Mouse (Mus musculus): ENCODE results near the gene Gli3. TPM values are rescaled to one million over a fixed set of nuclear protein-coding genes. Genes with fewer than 3 reads are reported as not detected.

The Gli3 gene
- polyA plus RNA-seq, 1 experiment from 2014 or later = 32.3 TPM

DNA sequence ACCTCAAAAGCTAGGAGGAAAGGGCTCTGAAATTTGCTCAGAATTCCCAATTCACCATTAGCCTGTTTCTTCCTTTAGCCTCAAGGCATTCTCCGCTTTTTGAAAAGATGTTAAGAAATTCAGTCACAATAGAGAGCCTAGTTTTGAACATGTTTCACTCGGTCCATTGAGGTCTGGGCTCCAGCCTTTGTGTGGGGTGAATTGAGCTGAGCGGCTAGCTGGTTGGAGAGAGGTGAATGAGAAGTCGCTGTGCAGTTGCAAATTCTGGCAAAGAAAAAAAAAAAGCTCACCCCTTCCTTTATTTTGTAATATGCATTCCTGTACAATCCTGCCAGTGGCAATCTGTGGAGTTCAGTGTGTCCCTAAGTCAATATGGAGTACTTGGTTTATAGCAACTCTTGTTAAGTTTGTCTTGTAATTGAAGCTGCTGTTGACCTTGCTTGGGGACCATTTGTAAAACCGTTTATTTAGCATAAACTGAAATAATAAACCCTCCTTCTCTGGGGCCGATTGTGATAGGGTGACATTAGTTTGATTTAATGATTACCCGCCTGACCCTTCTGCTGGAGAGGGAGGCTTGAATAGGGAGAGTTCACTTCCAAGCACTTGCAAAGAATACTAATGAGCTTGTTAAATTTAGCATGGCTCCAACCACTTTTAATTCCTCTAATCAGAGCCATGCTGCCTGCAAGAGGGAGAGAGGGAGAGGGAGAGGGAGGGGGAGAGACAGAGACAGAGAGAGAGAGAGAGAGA, 81.0 kb downstream of the Gli3 start:
- Histone ChIP-seq H3K9me3 (no peaks in the 10 kb centered on the region), H3K4me3 (peak overlapping the region; percentile 21), H3K36me3 (peaks cover 10% of the 10 kb centered on the region; the same call in 1 of the 2 replicates)

DNA sequence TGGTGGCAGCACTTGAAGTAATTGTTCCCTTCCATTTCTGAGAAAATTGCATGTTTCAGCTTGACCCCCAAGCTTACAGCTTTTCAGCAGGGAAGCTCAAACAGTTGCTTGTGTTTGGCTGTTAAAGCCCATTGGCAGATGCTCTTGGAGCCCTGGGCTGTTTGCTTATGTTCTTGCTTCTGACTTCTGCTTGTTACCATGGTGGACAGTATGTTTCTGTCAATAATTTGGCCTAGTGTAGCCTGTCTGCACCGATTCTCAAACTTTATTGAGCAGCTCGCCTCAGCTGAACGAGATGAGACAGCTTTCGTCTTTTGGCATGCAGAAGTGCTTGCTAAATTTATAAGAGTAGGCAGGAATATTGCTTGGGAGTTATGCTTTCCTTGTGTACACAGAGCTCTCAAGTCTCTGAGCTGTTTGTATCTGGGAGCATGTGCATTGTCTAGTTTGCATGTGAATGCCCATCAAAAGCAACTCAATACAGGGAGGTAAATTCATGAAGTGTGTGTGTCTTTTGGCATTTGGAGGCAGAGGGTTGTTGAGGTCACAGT, 82.4 kb downstream of the Gli3 start:
- Histone ChIP-seq H3K27ac (peak overlapping the region; percentile 83), H3K27me3 (ENCODE audit: insufficient read depth, poor library complexity, severe bottlenecking) (no peaks in the 10 kb centered on the region), H3K4me1 (replicated peaks) (peaks cover 97% of the 10 kb centered on the region), H3K4me3 (no peak overlapping the region), H3K36me3 (peaks cover 13% of the 10 kb centered on the region; the same call in 1 of the 2 replicates), H3K9me3 (no peaks in the 10 kb centered on the region)
- WGBS = 60% methylated on average over 4 of the region's 4 CpGs
- DNase-seq (ENCODE audit: low spot score) = no peak

More for the DNA sequence above, 81.0 kb downstream of the Gli3 start:
- H3K4me1 ChIP-seq (replicated peaks) = peaks cover 92% of the 10 kb centered on the region
- 12% methylated on average over 7 of the region's 7 CpGs for WGBS
- no peaks in the 10 kb centered on the region for H3K27me3 ChIP-seq (ENCODE audit: insufficient read depth, poor library complexity, severe bottlenecking)
- peak overlapping the region; percentile 83 for H3K27ac ChIP-seq
- DNase-seq (ENCODE audit: low spot score) = peak; percentile 48

DNA sequence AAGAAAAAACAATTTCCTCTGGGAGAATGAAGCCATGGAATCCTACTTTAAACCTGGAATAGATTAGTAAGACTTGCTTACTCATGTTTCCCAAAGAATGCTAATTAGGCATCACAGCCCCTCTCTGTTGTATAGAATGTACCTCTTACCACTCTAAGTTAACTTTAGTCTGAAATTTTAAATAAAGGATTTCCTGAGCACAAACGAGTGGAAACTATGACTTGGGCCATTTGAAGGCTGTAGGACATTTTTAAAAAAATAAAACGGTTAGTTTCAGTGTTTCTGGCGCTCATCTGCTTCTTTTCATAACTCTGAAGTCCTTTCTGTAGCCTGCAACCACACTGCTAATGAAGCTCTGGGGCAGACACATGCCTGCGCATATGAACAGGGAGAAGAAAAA, 83.2 kb downstream of the Gli3 start:
- H3K27me3 ChIP-seq (ENCODE audit: insufficient read depth, poor library complexity, severe bottlenecking) = no peaks in the 10 kb centered on the region
- DNase-seq (ENCODE audit: low spot score) = no peak
- H3K4me3 ChIP-seq = no peak overlapping the region
- H3K36me3 ChIP-seq = peaks cover 13% of the 10 kb centered on the region; the same call in 1 of the 2 replicates
- peaks cover 96% of the 10 kb centered on the region for H3K4me1 ChIP-seq (replicated peaks)
- no peak overlapping the region for H3K27ac ChIP-seq
- 73% methylated on average over 4 of the region's 4 CpGs for WGBS
- no peaks in the 10 kb centered on the region for H3K9me3 ChIP-seq

DNA sequence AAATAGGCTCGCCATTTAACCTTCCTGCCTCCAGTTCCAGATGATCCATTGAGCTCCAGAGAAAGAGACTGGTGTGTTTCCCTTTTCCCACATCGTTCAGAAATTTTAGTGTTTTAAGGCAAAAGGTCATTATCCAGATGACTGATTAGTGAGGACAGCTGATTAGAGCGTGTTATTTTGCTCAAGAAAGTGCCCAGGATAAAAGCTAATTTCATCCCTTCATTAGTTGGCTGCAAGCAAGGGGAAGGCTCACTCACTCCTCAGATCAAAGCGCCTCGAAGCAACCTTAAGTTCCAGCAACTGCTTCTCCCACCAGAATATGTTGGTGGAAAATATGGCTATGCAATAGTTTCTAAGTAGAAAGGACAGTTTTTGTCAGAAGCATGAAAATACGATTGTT, 86.4 kb downstream of the Gli3 start:
- Histone ChIP-seq H3K27ac (no peak overlapping the region), H3K9me3 (no peaks in the 10 kb centered on the region), H3K36me3 (peaks cover 13% of the 10 kb centered on the region; the same call in 1 of the 2 replicates), H3K4me3 (no peak overlapping the region), H3K27me3 (ENCODE audit: insufficient read depth, poor library complexity, severe bottlenecking) (no peaks in the 10 kb centered on the region), H3K4me1 (replicated peaks) (peaks cover 89% of the 10 kb centered on the region)
- 65% methylated on average over 6 of the region's 6 CpGs for whole genome bisulfite sequencing
- no peak for DNase-seq (ENCODE audit: low spot score)

DNA sequence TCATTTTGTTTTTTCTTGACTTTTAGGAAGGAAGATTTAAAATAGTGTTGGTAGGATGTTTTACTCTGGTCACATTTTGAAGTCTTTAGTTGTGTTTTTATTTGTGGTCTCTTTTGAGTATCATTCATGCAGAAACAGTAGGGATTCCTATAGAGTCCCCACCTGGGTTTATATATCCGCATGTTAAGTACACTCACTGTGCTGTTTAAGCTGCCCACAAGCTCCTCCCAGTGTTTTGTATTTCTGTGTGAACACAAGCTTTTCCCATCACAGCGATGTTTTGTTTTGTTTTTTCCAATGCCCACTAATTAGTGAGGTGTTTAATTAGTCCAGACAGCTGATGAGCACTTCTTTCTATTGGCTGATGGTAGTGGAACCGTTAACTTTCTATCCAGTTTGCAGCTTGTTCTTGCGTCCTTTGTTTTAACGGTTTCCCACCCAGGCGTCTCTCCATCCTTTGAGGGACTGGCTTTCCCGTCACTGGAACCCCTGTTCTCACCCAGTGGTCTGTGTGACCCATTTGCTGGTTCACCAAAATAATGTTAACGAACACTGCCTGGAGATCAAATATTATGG, 87.1 kb downstream of the Gli3 start:
- Histone ChIP-seq H3K27ac (no peak overlapping the region), H3K4me3 (no peak overlapping the region), H3K9me3 (no peaks in the 10 kb centered on the region), H3K4me1 (replicated peaks) (peaks cover 82% of the 10 kb centered on the region), H3K27me3 (ENCODE audit: insufficient read depth, poor library complexity, severe bottlenecking) (no peaks in the 10 kb centered on the region), H3K36me3 (peaks cover 13% of the 10 kb centered on the region; the same call in 1 of the 2 replicates)
- WGBS = 68% methylated on average over 8 of the region's 8 CpGs
- DNase-seq (ENCODE audit: low spot score) = no peak

DNA sequence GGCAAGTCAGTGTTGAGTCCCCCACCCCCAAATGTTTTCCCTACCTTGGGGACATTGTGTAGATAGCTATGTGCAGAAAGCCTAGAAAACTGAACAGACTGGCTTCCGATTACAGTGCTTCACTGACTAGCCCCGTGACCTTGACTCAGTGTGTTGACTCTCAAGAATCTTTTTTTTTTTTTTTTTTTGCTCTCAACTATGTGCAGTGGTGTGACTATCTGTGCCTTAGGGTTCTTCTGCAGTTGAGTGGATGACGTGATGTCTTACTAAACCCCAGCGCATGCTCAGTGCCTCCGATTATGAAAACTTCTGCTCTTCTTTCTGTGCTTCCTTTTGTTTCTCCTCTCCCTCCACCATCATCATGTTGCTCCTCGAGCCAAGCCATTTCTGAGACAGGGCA, 87.7 kb downstream of the Gli3 start:
- H3K4me3 ChIP-seq = no peak overlapping the region
- peaks cover 80% of the 10 kb centered on the region for H3K4me1 ChIP-seq (replicated peaks)
- peaks cover 13% of the 10 kb centered on the region; the same call in 1 of the 2 replicates for H3K36me3 ChIP-seq
- DNase-seq (ENCODE audit: low spot score) = no peak
- H3K27ac ChIP-seq = no peak overlapping the region
- no peaks in the 10 kb centered on the region for H3K27me3 ChIP-seq (ENCODE audit: insufficient read depth, poor library complexity, severe bottlenecking)
- WGBS = 68% methylated on average over 6 of the region's 6 CpGs
- no peaks in the 10 kb centered on the region for H3K9me3 ChIP-seq

DNA sequence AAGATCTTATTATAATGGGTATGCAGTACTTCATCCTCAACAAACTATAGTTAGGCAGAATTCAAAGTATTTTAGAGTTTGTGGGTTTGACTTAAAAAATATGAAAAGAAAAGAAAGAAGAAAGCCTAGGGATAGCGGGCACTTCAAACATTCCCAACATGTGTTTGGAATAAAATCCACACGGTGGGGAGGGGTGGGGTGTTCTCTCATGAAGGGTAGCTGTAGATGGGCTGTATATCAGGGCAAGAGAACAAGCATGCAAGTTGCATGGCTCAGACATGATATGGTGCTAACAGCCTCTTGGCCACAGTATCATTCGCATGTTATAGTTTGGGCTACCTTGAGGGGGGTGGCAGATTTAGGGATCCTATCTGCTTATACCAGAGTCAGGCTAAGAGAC, 89.0 kb downstream of the Gli3 start:
- 75% methylated on average over 3 of the region's 3 CpGs for WGBS
- Histone ChIP-seq H3K27me3 (ENCODE audit: insufficient read depth, poor library complexity, severe bottlenecking) (no peaks in the 10 kb centered on the region), H3K9me3 (no peaks in the 10 kb centered on the region), H3K4me3 (no peak overlapping the region), H3K4me1 (replicated peaks) (peaks cover 81% of the 10 kb centered on the region), H3K36me3 (peaks cover 13% of the 10 kb centered on the region; the same call in 1 of the 2 replicates), H3K27ac (no peak overlapping the region)
- no peak for DNase-seq (ENCODE audit: low spot score)

DNA sequence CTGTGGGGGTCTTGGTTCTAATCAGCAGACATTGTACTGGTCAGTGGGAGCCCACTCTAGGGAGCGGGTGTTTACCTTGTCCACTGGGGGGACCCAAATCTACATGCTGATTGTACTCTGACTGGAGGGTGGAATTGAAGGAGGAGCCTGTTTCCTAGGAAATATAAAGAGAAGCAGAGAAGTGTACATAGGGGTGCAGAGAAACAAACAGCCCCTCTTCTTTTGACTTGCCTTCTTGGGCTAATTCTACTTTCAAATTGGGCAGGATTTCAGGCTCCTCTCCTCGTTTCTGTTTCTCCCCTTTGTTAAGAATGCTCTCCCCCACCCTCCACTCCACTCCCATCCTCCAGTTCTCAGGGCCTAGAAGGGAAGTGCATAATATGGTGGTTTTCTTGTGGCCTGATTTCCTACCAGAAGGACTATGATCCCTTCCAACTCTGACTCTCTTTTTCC, 93.6 kb downstream of the Gli3 start:
- Histone ChIP-seq H3K27ac (peak overlapping the region; percentile 24), H3K4me1 (replicated peaks) (peaks cover 54% of the 10 kb centered on the region), H3K36me3 (no peaks in the 10 kb centered on the region), H3K27me3 (ENCODE audit: insufficient read depth, poor library complexity, severe bottlenecking) (no peaks in the 10 kb centered on the region), H3K9me3 (no peaks in the 10 kb centered on the region), H3K4me3 (no peak overlapping the region)
- DNase-seq (ENCODE audit: low spot score) = no peak
- 22% methylated on average over 2 of the region's 2 CpGs for WGBS

DNA sequence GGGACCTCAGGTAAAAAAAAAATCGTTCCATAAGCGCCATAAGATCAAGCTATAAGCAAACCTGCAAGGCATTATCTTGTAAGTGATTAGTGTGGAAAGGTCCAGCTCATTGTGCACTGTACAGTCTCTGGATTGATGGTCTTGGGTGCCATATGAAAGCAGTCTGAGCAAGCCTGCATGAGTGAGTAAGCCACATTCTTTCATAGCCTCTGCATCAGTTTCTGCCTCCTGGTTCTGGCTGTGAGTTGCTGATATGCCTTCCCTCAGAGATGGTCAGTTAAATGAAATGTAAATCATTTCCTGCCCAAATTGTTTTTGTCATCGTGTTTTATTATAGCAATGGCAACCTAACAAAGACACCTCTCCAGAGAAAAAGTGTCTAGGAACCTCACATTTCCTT, 98.4 kb downstream of the Gli3 start:
- Histone ChIP-seq H3K27ac (no peak overlapping the region), H3K4me1 (replicated peaks) (peaks cover 21% of the 10 kb centered on the region), H3K4me3 (no peak overlapping the region), H3K36me3 (peaks cover 17% of the 10 kb centered on the region), H3K27me3 (ENCODE audit: insufficient read depth, poor library complexity, severe bottlenecking) (no peaks in the 10 kb centered on the region), H3K9me3 (no peaks in the 10 kb centered on the region)
- DNase-seq (ENCODE audit: low spot score) = no peak
- 89% methylated on average over 3 of the region's 3 CpGs for WGBS

DNA sequence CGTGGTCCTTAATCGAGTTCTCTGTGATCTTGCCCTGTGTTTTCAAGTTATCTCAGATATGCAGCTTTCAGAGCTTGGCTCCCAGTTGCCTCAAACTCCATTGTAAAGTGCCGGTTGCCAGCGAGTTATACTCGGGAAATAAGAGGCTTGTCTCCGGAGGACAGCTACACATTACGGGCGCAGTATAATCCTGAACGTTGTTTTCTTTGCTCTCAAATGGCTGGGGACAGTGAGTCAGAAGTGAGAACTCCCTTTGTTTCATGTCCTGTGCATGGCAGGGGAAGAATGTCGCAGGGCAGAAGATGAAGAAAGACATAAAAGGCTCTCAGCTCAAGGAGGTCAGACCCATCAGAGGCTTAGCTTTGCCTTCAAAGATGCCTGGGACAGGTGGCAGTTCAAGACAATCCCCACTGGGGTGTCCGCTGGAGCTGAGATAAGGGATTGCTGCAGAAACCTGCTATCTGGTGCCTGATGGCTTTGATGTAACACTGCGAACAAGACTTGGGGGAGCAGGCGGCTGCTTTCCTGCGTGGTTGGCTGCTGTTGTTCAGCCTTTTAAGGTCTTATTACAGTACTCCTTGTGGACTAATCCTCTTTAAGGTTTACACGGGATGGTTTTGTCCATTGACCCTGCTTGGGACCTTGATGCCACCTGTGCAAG, 108.0 kb downstream of the Gli3 start:
- no peak overlapping the region for H3K4me3 ChIP-seq

DNA sequence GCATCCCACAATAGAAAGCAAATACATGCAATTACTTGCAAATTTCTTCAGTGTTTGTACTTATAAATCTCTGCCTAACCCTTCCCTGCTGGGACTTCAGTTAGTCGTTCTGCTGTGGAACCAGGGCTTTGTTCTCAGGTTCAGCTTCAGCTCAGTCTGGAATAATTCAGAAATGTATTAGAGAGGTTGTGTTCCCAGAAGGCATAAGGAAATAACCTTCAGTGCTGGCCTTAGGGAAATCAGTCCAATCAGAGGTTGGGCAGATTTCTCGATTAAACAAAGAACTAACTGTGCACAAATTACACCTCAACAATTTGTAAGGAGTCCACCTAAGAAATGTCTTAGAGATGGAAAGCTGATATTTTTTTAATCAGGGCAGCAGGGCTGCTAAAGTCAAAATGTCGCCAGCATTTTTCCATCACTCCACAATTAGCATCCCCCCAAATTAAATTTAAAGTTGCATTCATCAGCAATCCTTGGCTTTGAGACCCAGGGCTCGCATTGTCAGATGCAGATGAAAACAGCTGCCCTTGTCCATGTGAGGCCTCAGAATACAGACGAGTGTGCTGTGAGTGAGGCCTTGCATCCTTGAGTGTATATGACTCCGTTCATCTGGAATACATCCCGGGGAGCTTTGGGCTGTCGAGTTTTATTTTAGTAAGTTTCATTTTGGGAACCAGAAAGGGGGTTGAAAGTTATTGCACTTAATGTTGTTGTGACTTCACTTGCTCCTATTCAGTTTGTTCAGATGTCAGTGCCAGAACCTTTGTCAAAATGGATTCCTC, 114.3 kb downstream of the Gli3 start:
- Histone ChIP-seq H3K36me3 (no peaks in the 10 kb centered on the region), H3K9me3 (no peaks in the 10 kb centered on the region), H3K27ac (0 out of 2 replicates have a peak overlapping the region, but pooled peaks have one; percentile 20), H3K27me3 (ENCODE audit: insufficient read depth, poor library complexity, severe bottlenecking) (no peaks in the 10 kb centered on the region), H3K4me3 (no peak overlapping the region), H3K4me1 (replicated peaks) (peaks cover 21% of the 10 kb centered on the region)
- DNase-seq (ENCODE audit: low spot score) = no peak
- WGBS = 67% methylated on average over 8 of the region's 8 CpGs

More for the DNA sequence above, 108.0 kb downstream of the Gli3 start:
- H3K9me3 ChIP-seq = no peaks in the 10 kb centered on the region
- H3K27me3 ChIP-seq (ENCODE audit: insufficient read depth, poor library complexity, severe bottlenecking) = no peaks in the 10 kb centered on the region
- WGBS = 56% methylated on average over 15 of the region's 15 CpGs
- peaks cover 16% of the 10 kb centered on the region for H3K4me1 ChIP-seq (replicated peaks)
- DNase-seq (ENCODE audit: low spot score) = no peak
- H3K27ac ChIP-seq = peak overlapping the region; percentile 40; the same call in 1 of the 2 replicates
- H3K36me3 ChIP-seq = peaks cover 3% of the 10 kb centered on the region; the same call in 1 of the 2 replicates

DNA sequence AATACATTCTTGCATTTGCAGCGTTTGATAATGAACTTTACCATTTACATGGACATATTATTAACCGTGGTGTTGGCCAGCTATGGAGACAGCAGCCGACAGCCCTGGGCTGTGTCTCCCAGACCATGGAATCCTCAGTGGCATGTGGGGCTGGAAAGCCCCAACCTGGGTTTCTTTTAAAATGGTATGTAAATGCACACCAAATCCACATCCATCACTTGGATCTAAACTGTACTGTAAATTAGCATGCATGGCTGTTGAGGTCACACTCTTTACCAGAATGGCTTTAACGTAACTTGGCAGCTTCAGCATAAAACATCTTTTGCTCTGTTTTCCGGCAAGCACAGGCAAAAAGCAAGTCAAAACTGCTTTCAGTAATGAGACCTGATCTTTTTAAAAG, 117.4 kb downstream of the Gli3 start:
- peaks cover 21% of the 10 kb centered on the region for H3K4me1 ChIP-seq (replicated peaks)
- 92% methylated on average over 5 of the region's 5 CpGs for WGBS
- H3K4me3 ChIP-seq = no peak overlapping the region

More for the DNA sequence above, 117.4 kb downstream of the Gli3 start:
- Histone ChIP-seq H3K9me3 (no peaks in the 10 kb centered on the region), H3K27ac (no peak overlapping the region), H3K36me3 (peaks cover 14% of the 10 kb centered on the region; the same call in 1 of the 2 replicates), H3K27me3 (ENCODE audit: insufficient read depth, poor library complexity, severe bottlenecking) (no peaks in the 10 kb centered on the region)
- no peak for DNase-seq (ENCODE audit: low spot score)

Data from hindbrain, embryonic 10.5 days (tissue).